Mouse (Mus musculus) forebrain, embryonic 13.5 days (tissue): ENCODE measurements around the gene Olfr485. TPM values are rescaled to one million over a fixed set of nuclear protein-coding genes. Genes with fewer than 3 reads are reported as not detected.
"Not testable (repeated sequence)": the region's sequence is repeated elsewhere in the genome, so short reads cannot be mapped to it uniquely, and the experiment has no call there.

Experiments
- ATAC-seq: fragments of 200-750 bp; cut with Nextera tagmentation; 2 replicates; pipeline ENCODE4 v1.8.0; 2017
- H3K27ac ChIP-seq: fragments of 300-500 bp; sonication (generic); 2 replicates; pipeline ENCODE4 v1.5.1; 2015; ENCODE audit warnings: inconsistent platforms, mild to moderate bottlenecking, moderate library complexity
- H3K27me3 ChIP-seq: fragments of 300-500 bp; sonication (generic); 2 replicates; pipeline ENCODE4 v1.6.1; 2015; ENCODE audit warnings: mild to moderate bottlenecking, inconsistent platforms
- H3K36me3 ChIP-seq: fragments of 300-500 bp; sonication (generic); 2 replicates; pipeline ENCODE4 v1.6.1; 2015; ENCODE audit warnings: mild to moderate bottlenecking, inconsistent platforms; ENCODE audit not compliant: poor library complexity, severe bottlenecking
- H3K4me1 ChIP-seq: fragments of 300-500 bp; sonication (generic); 2 replicates; pipeline ENCODE4 v1.6.1; 2015; ENCODE audit warnings: inconsistent platforms
- H3K4me2 ChIP-seq: fragments of 300-500 bp; sonication (generic); 2 replicates; pipeline ENCODE4 v1.6.1; 2015; ENCODE audit warnings: inconsistent platforms, mild to moderate bottlenecking, moderate library complexity
- H3K4me3 ChIP-seq: fragments of 300-500 bp; sonication (generic); 2 replicates; pipeline ENCODE4 v1.5.1; 2015; ENCODE audit warnings: mild to moderate bottlenecking, inconsistent platforms
- H3K9ac ChIP-seq: fragments of 300-500 bp; sonication (generic); 2 replicates; pipeline ENCODE4 v1.6.1; 2015; ENCODE audit warnings: mild to moderate bottlenecking, inconsistent platforms
- H3K9me3 ChIP-seq: fragments of 300-500 bp; sonication (generic); replicated peaks from 2 replicates; pipeline ENCODE4 v1.6.1; 2016; ENCODE audit warnings: inconsistent platforms
- WGBS: fragments of 180-500 bp; shearing (Covaris S2); methylation state at CpG from one replicate; pipeline ENCODE4 v1.1.7; 2015; 5-methylcytosine and 5-hydroxymethylcytosine counted together
- polyA plus RNA-seq: library from polyadenylated mRNA; unstranded; fragments of >200 nt; fragmentation: Nextera tagmentation; extraction: Ambion mirVana; gene quantifications from 2 replicates; pipeline ENCODE4 v1.2.1, GENCODE M21; 2015

The Olfr485 gene
- polyA plus RNA-seq: not detected in 2 replicates

- no peak within 1 kb of the TSS for H3K9ac ChIP-seq
- no peaks in the 10 kb centered on the region for H3K9me3 ChIP-seq
- no peaks in the 10 kb centered on the region for H3K36me3 ChIP-seq
- H3K27me3 ChIP-seq: no peaks in the 10 kb centered on the region
- H3K4me1 ChIP-seq: no peaks in the 10 kb centered on the region
- no peak within 1 kb of the TSS for H3K4me3 ChIP-seq
- H3K27ac ChIP-seq: no peak within 1 kb of the TSS
- ATAC-seq: no peak
- no peak within 1 kb of the TSS for H3K4me2 ChIP-seq
Observed at GRCm38 (mm10) chr7:108159771-108160170, at the start of gene Olfr485. Gene Olfr485, minus strand, starts transcription at chr7:108159871.

- Histone ChIP-seq H3K4me2 (no peak overlapping the region), H3K4me3 (no peak overlapping the region), H3K9ac (no peak overlapping the region), H3K4me1 (no peaks in the 10 kb centered on the region), H3K27me3 (no peaks in the 10 kb centered on the region), H3K27ac (no peak overlapping the region), H3K36me3 (no peaks in the 10 kb centered on the region), H3K9me3 (no peaks in the 10 kb centered on the region)
- no peak for ATAC-seq
- 60% methylated on average over 6 of the region's 6 CpGs for WGBS
Observed at GRCm38 (mm10) chr7:108196938-108197337, 37.3 kb upstream of the Olfr485 start.

- 58% methylated on average over 3 of the region's 3 CpGs for WGBS
- H3K4me2 ChIP-seq, ATAC-seq, H3K4me1 ChIP-seq, H3K27ac ChIP-seq, H3K27me3 ChIP-seq, H3K9ac ChIP-seq, H3K36me3 ChIP-seq, H3K4me3 ChIP-seq, H3K9me3 ChIP-seq: not testable (repeated sequence)
Observed at GRCm38 (mm10) chr7:108196337-108196736, 36.7 kb upstream of the Olfr485 start.

GRCm38 (mm10) chr7:108192714-108193113, 33.0 kb upstream of the Olfr485 start:
- 29% methylated on average over 1 of the region's 1 CpGs for WGBS
- not testable (repeated sequence) for H3K36me3 ChIP-seq, H3K4me2 ChIP-seq, ATAC-seq, H3K4me1 ChIP-seq, H3K9me3 ChIP-seq, H3K27me3 ChIP-seq, H3K27ac ChIP-seq, H3K9ac ChIP-seq, H3K4me3 ChIP-seq

GRCm38 (mm10) chr7:108191196-108191595, 31.5 kb upstream of the Olfr485 start:
- not testable (repeated sequence) for H3K4me2 ChIP-seq, H3K27ac ChIP-seq, H3K9ac ChIP-seq, H3K9me3 ChIP-seq, ATAC-seq, H3K27me3 ChIP-seq, H3K4me3 ChIP-seq, H3K36me3 ChIP-seq, H3K4me1 ChIP-seq
- 51% methylated on average over 2 of the region's 2 CpGs for WGBS

- not testable (repeated sequence) for ATAC-seq, H3K4me3 ChIP-seq, H3K9ac ChIP-seq, H3K36me3 ChIP-seq, H3K27me3 ChIP-seq, H3K4me2 ChIP-seq, H3K9me3 ChIP-seq, H3K4me1 ChIP-seq, H3K27ac ChIP-seq
- WGBS: 88% methylated on average over 2 of the region's 2 CpGs
Observed at GRCm38 (mm10) chr7:108185237-108185636, 25.6 kb upstream of the Olfr485 start.

GRCm38 (mm10) chr7:108184401-108184800, 24.7 kb upstream of the Olfr485 start:
- not testable (repeated sequence) for H3K4me2 ChIP-seq, H3K4me1 ChIP-seq, ATAC-seq, H3K4me3 ChIP-seq, H3K9me3 ChIP-seq, H3K27ac ChIP-seq, H3K27me3 ChIP-seq, H3K36me3 ChIP-seq, H3K9ac ChIP-seq
- 75% methylated on average over 3 of the region's 3 CpGs for WGBS

GRCm38 (mm10) chr7:108172642-108173041, 13.0 kb upstream of the Olfr485 start, which contains the start of gene Olfr486:
Gene Olfr486, minus strand, starts transcription at chr7:108172742.
- H3K9ac ChIP-seq, H3K36me3 ChIP-seq, H3K9me3 ChIP-seq, H3K4me3 ChIP-seq, ATAC-seq, H3K27me3 ChIP-seq, H3K4me1 ChIP-seq, H3K4me2 ChIP-seq, H3K27ac ChIP-seq: not testable (repeated sequence)
- 92% methylated on average over 1 of the region's 1 CpGs for WGBS

GRCm38 (mm10) chr7:108127349-108127748, 32.3 kb downstream of the Olfr485 start, which contains the start of gene Olfr484:
Gene Olfr484, minus strand, starts transcription at chr7:108127449.
- Histone ChIP-seq H3K27me3 (no peaks in the 10 kb centered on the region), H3K9me3 (no peaks in the 10 kb centered on the region), H3K4me2 (no peak within 1 kb of the TSS), H3K36me3 (no peaks in the 10 kb centered on the region), H3K4me1 (no peaks in the 10 kb centered on the region), H3K9ac (no peak within 1 kb of the TSS), H3K27ac (no peak within 1 kb of the TSS), H3K4me3 (no peak within 1 kb of the TSS)
- ATAC-seq: no peak

- Histone ChIP-seq H3K36me3 (no peaks in the 10 kb centered on the region), H3K27ac (no peak overlapping the region), H3K27me3 (no peaks in the 10 kb centered on the region), H3K9ac (no peak overlapping the region), H3K4me3 (no peak overlapping the region), H3K9me3 (no peaks in the 10 kb centered on the region), H3K4me2 (no peak overlapping the region), H3K4me1 (no peaks in the 10 kb centered on the region)
- ATAC-seq: no peak
- 61% methylated on average over 1 of the region's 1 CpGs for WGBS
Observed at GRCm38 (mm10) chr7:108121416-108121815, 38.3 kb downstream of the Olfr485 start.

- no peak overlapping the region for H3K4me3 ChIP-seq
- 25% methylated on average over 1 of the region's 1 CpGs for WGBS
- H3K4me1 ChIP-seq: no peaks in the 10 kb centered on the region
- H3K9ac ChIP-seq: no peak overlapping the region
- ATAC-seq: no peak
- H3K4me2 ChIP-seq: no peak overlapping the region
- H3K9me3 ChIP-seq: no peaks in the 10 kb centered on the region
- no peak overlapping the region for H3K27ac ChIP-seq
- no peaks in the 10 kb centered on the region for H3K36me3 ChIP-seq
- no peaks in the 10 kb centered on the region for H3K27me3 ChIP-seq
Observed at GRCm38 (mm10) chr7:108120681-108121080, 39.0 kb downstream of the Olfr485 start.
